17 mouse cellular contexts compared by ENCODE assay signal in genomic region chr2:39220010-39220409, GRCm38 (mm10). TPM values are rescaled to one million over a fixed set of nuclear protein-coding genes. Genes with fewer than 3 reads are reported as not detected.
DNase-seq lines count a peak whose midpoint lies in the region; ATAC-seq lines count a peak whose summit lies in the region.
"Had no signal": no experiment of that assay in that cellular context is flagged by ENCODE, and none has a peak within 500 bp of the region (broad histone marks: within the 10 kb centered on the region; RNA-seq: fewer than 3 reads in every experiment).

No protein-coding gene starts in this region.

- no peak for ATAC-seq in cerebellum, adult (ENCODE audit: insufficient number of reproducible peaks, low FRiP score, low TSS enrichment)
- 0 out of 2 replicates have a peak, but pooled peaks have one; percentile 41 for ATAC-seq in frontal cortex, adult (ENCODE audit: low TSS enrichment)
- ATAC-seq: activated CD4-positive, CD25-positive, alpha-beta regulatory T cell, adult 4 months; forebrain, embryonic 13.5 days; forebrain, embryonic 15.5 days; forebrain, postnatal 0 days had no signal

- DNase-seq in cerebellum, adult 18-20 months = peak; percentile 25 to 39
- peak; percentile 60 for DNase-seq in cerebellum, adult 9-10 months
- DNase-seq in cerebellum, postnatal 10 days = no peak
- DNase-seq in frontal cortex, adult 2 months (ENCODE audit: extremely low spot score in 1 of 2, low spot score in 1 of 2) = no peak
- DNase-seq in brain, adult 2 months (ENCODE audit: low read depth, low spot score) = peak; percentile 65
- DNase-seq in layer of hippocampus, postnatal 14 days (ENCODE audit: low spot score in 2 of 2) = no peak
- DNase-seq: adrenal gland, adult 8-10 months; adrenal gland, postnatal 14 days; adrenal gland, postnatal 36 days; embryo, embryonic 11 days; forebrain, postnatal 0 days; gastrocnemius, postnatal 14 days had no signal

RNA-seq across cellular contexts. Expression of gene Ppp6c, which starts 6.2 kb away (rescaled TPM):
- 40.1 and 46.5 TPM in 2 replicates for polyA plus RNA-seq in frontal cortex, adult 2 months (2012; rRNA removed)
- total RNA-seq in layer of hippocampus, postnatal 14 days (2021) = 10 to 100 TPM; 64.7 to 73.1 TPM

RNA-seq across cellular contexts. Expression of gene Scai, which starts 29.5 kb away (rescaled TPM):
- polyA plus RNA-seq in frontal cortex, adult 2 months (2012; rRNA removed) = 9.4 and 10.3 TPM in 2 replicates
- 10 to 100 TPM; 75.4 to 78.3 TPM for total RNA-seq in layer of hippocampus, postnatal 14 days (2021)

Comparison
In these comparisons a context has a peak if more than half of its experiments do, and no peak if none do; other contexts are left out.
1. DNase-seq: peak in cerebellum, adult 18-20 months (2 of 2), cerebellum, adult 9-10 months (single experiment) and brain, adult 2 months (single experiment); none in cerebellum, postnatal 10 days (0 of 2), frontal cortex, adult 2 months (0 of 2) and layer of hippocampus, postnatal 14 days (0 of 2).